Mouse (Mus musculus): Measurements from ENCODE around the gene A630001G21Rik. TPM values are rescaled to one million over a fixed set of nuclear protein-coding genes. Genes with fewer than 3 reads are reported as not detected.
A peak's percentile ranks its signal among the peaks of the same experiment; 100 is the strongest.

A630001G21Rik gene
- total RNA-seq, 2 experiments from 2014 or later = 0.56 to 0.86 TPM

GRCm38 (mm10) chr1:85771976-85772375 is 6.5 kb downstream of the A630001G21Rik start:
- DNase-seq = peak; percentile 46 to 47

- no peak for DNase-seq
Measured at GRCm38 (mm10) chr1:85767754-85768153, 10.7 kb downstream of the A630001G21Rik start.

- DNase-seq = no peak
Measured at GRCm38 (mm10) chr1:85766120-85766519, 12.3 kb downstream of the A630001G21Rik start.

- DNase-seq = no peak
Measured at GRCm38 (mm10) chr1:85764291-85764690, 14.2 kb downstream of the A630001G21Rik start.

GRCm38 (mm10) chr1:85763386-85763785 is 15.1 kb downstream of the A630001G21Rik start:
- no peak for DNase-seq

- no peak for DNase-seq
Measured at GRCm38 (mm10) chr1:85761665-85762064, 16.8 kb downstream of the A630001G21Rik start.

GRCm38 (mm10) chr1:85758969-85759293 is 19.5 kb downstream of the A630001G21Rik start:
- DNase-seq = no peak

GRCm38 (mm10) chr1:85758231-85758968 is 20.0 kb downstream of the A630001G21Rik start:
- no peak for DNase-seq

- no peak for DNase-seq
Measured at GRCm38 (mm10) chr1:85757531-85758230, 20.8 kb downstream of the A630001G21Rik start.

- DNase-seq = no peak
Measured at GRCm38 (mm10) chr1:85751932-85752680, 26.3 kb downstream of the A630001G21Rik start.

- peak; percentile 39 to 62 for DNase-seq
Measured at GRCm38 (mm10) chr1:85751494-85751893, 26.9 kb downstream of the A630001G21Rik start.

- no peak for DNase-seq
Measured at GRCm38 (mm10) chr1:85750650-85751049, 27.8 kb downstream of the A630001G21Rik start.

- DNase-seq = peak in 1 of 2 experiments; percentile 14
Measured at GRCm38 (mm10) chr1:85749829-85750228, 28.6 kb downstream of the A630001G21Rik start.

- no peak for DNase-seq
Measured at GRCm38 (mm10) chr1:85746511-85746910, 31.9 kb downstream of the A630001G21Rik start.

GRCm38 (mm10) chr1:85744539-85744938 is 33.9 kb downstream of the A630001G21Rik start:
- no peak for DNase-seq

GRCm38 (mm10) chr1:85742916-85743505 is 35.4 kb downstream of the A630001G21Rik start:
- no peak for DNase-seq

GRCm38 (mm10) chr1:85742333-85742732 is 36.1 kb downstream of the A630001G21Rik start:
- no peak for DNase-seq

GRCm38 (mm10) chr1:85740923-85741322 is 37.5 kb downstream of the A630001G21Rik start:
- no peak for DNase-seq

GRCm38 (mm10) chr1:85739819-85740218 is 38.6 kb downstream of the A630001G21Rik start:
- DNase-seq = no peak

GRCm38 (mm10) chr1:85739000-85739399 is 39.4 kb downstream of the A630001G21Rik start:
- no peak for DNase-seq

GRCm38 (mm10) chr1:85736355-85737184 is 41.9 kb downstream of the A630001G21Rik start:
- peak; percentile 63 to 78 for DNase-seq
